Mouse (Mus musculus) forebrain, postnatal 0 days (tissue): Measurements from ENCODE around the gene Enox1. TPM values are rescaled to one million over a fixed set of nuclear protein-coding genes. Genes with fewer than 3 reads are reported as not detected.

Experiments used
- ATAC-seq: fragments of 200-750 bp; cut with Nextera tagmentation; 2 replicates; pipeline ENCODE4 v1.8.0; 2017; ENCODE audit warnings: mild to moderate bottlenecking, moderate library complexity
- DNase-seq: peaks from one replicate; pipeline ENCODE4 v3.0.0-alpha.2; 2015
- H3K27ac ChIP-seq: fragments of 300-500 bp; sonication (generic); 2 replicates; pipeline ENCODE4 v1.5.1; 2014; ENCODE audit warnings: low read depth, mild to moderate bottlenecking, antibody characterized with exemption, low read length, moderate library complexity, mixed read lengths
- H3K27me3 ChIP-seq: fragments of 300-500 bp; sonication (generic); 2 replicates; pipeline ENCODE4 v1.6.1; 2014; ENCODE audit warnings: mild to moderate bottlenecking, low read length, mixed read lengths; ENCODE audit not compliant: insufficient read depth
- H3K36me3 ChIP-seq: fragments of 300-500 bp; sonication (generic); 2 replicates; pipeline ENCODE4 v1.6.1; 2014; ENCODE audit warnings: mild to moderate bottlenecking, moderate library complexity; ENCODE audit not compliant: insufficient read depth
- H3K4me1 ChIP-seq: fragments of 300-500 bp; sonication (generic); 2 replicates; pipeline ENCODE4 v1.6.1; 2014; ENCODE audit warnings: antibody characterized with exemption; ENCODE audit not compliant: insufficient read depth
- H3K4me2 ChIP-seq: fragments of 300-500 bp; sonication (generic); 2 replicates; pipeline ENCODE4 v1.6.1; 2014; ENCODE audit warnings: low read depth, mild to moderate bottlenecking, moderate library complexity
- H3K4me3 ChIP-seq: fragments of 300-500 bp; sonication (generic); 2 replicates; pipeline ENCODE4 v1.5.1; 2014; ENCODE audit warnings: low read depth, low read length, mixed read lengths
- H3K9ac ChIP-seq: fragments of 300-500 bp; sonication (generic); 2 replicates; pipeline ENCODE4 v1.6.1; 2014; ENCODE audit warnings: mild to moderate bottlenecking
- H3K9me3 ChIP-seq: fragments of 300-500 bp; sonication (generic); 2 replicates; pipeline ENCODE4 v1.6.1; 2016; ENCODE audit warnings: low read length
- CTCF ChIP-seq: sonication (generic); IDR thresholded peaks from 2 replicates; pipeline ENCODE4 v1.5.1; 2016; ENCODE audit warnings: antibody characterized with exemption, control low read depth, low read depth
- WGBS: fragments of 180-500 bp; shearing (Covaris S2); extraction: QIAGEN DNeasy Blood & Tissue Kit; methylation state at CpG from one replicate; pipeline ENCODE4 v1.1.7; 2014; 5-methylcytosine and 5-hydroxymethylcytosine counted together
- polyA plus RNA-seq: library from polyadenylated mRNA; unstranded; fragments of >200 nt; fragmentation: Nextera tagmentation; extraction: Ambion mirVana; gene quantifications from 2 replicates; pipeline ENCODE4 v1.2.1, GENCODE M21; 2015
- total RNA-seq: library from RNA; depleted of rRNA; stranded (reverse); fragments of >200 nt; gene quantifications from 2 replicates; pipeline ENCODE4 v1.2.3, GENCODE M21; 2014

Gene Enox1
- total and polyA plus RNA-seq, 2 experiments from 2014 or later, result 39.9 to 61.8 TPM

DNA sequence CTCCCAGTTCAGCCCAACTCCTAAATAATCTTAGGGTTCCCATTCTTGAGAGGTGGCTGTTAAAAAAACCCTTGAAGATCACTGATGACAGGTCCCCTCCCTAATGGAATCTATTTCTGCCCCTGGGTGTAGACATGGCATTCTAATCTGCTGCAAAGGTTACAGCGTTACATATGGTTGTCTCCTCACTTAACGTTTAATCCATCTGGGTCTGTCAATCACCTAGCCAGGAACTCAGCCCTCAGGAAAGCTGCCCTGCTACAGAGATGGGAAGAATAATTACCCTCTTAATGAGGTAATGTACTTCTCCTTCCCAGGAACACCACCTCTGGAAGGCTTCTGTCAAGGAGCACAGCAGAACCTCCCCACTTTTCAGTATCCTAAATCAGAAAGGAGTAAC, 82.2 kb downstream of the Enox1 start:
- no peak overlapping the region for H3K27ac ChIP-seq
- no peak overlapping the region for H3K9ac ChIP-seq
- DNase-seq (no peak), ATAC-seq (no peak)
- H3K4me3 ChIP-seq, result no peak overlapping the region
- peaks cover 4% of the 10 kb centered on the region; the same call in 1 of the 2 replicates for H3K4me1 ChIP-seq
- H3K36me3 ChIP-seq, result no peaks in the 10 kb centered on the region
- no peak overlapping the region for H3K4me2 ChIP-seq
- H3K27me3 ChIP-seq, result no peaks in the 10 kb centered on the region
- TF ChIP-seq CTCF, result no peak
- WGBS, result 54% methylated on average over 2 of the region's 2 CpGs
- no peaks in the 10 kb centered on the region for H3K9me3 ChIP-seq

DNA sequence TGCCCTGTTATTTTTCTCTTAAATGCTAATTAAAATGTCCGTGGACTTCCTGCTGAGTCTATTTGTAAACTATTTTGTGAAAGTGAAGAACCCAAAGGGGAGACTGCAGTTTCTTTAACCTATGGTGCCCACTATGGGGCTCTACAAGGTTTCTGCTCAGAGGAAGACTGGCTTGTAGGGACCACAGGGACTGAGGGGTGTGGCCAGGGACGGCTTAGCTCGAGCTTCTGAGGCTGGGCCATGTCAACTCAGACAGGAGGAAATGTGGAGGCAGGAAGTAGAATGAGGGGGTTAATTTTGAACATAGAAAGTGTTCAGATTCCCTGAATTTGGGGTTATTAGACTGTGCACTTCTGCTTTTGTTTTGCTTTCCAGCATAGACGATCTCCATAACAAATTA, 82.8 kb downstream of the Enox1 start:
- ATAC-seq, result no peak
- Histone ChIP-seq H3K4me3 (no peak overlapping the region), H3K36me3 (no peaks in the 10 kb centered on the region), H3K27me3 (no peaks in the 10 kb centered on the region), H3K9me3 (no peaks in the 10 kb centered on the region), H3K4me1 (peaks cover 4% of the 10 kb centered on the region; the same call in 1 of the 2 replicates), H3K9ac (no peak overlapping the region), H3K27ac (no peak overlapping the region), H3K4me2 (no peak overlapping the region)
- DNase-seq, result no peak
- no peak for TF ChIP-seq CTCF
- WGBS, result 25% methylated on average over 4 of the region's 4 CpGs

GRCm38 (mm10) chr14:77246977-77247376, 90.4 kb downstream of the Enox1 start:
- H3K4me2 ChIP-seq, result no peak overlapping the region
- no peak for TF ChIP-seq CTCF
- peaks cover 9% of the 10 kb centered on the region; the same call in 1 of the 2 replicates for H3K4me1 ChIP-seq
- H3K9ac ChIP-seq, result no peak overlapping the region
- no peak for DNase-seq
- ATAC-seq, result no peak
- WGBS, result 72% methylated on average over 3 of the region's 3 CpGs
- no peak overlapping the region for H3K27ac ChIP-seq
- H3K4me3 ChIP-seq, result no peak overlapping the region
- H3K36me3 ChIP-seq, result no peaks in the 10 kb centered on the region
- no peaks in the 10 kb centered on the region for H3K27me3 ChIP-seq
- no peaks in the 10 kb centered on the region for H3K9me3 ChIP-seq

DNA sequence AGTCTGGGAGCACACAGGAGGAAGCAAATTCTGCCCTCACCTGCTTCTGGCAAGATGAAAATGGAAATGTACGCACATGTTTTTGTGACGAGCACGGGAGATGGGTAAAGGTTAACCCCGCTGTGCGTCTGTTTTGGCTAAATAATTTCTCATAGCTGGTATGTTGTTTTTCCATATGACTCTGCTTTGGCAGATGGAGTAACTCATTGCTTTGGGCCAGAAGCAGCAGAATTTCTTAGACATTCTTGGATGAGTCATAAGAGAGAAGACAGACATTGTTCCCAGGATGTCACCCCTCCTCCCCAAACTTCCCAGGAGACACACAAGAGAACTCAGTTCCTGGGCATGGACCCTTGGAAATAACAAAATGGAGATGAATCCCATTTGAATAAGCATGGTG, 91.9 kb downstream of the Enox1 start:
- H3K27me3 ChIP-seq, result no peaks in the 10 kb centered on the region
- no peaks in the 10 kb centered on the region for H3K36me3 ChIP-seq
- H3K9ac ChIP-seq, result no peak overlapping the region
- no peak overlapping the region for H3K27ac ChIP-seq
- peaks cover 9% of the 10 kb centered on the region; the same call in 1 of the 2 replicates for H3K4me1 ChIP-seq
- no peaks in the 10 kb centered on the region for H3K9me3 ChIP-seq
- 59% methylated on average over 5 of the region's 5 CpGs for WGBS
- TF ChIP-seq CTCF, result no peak
- no peak overlapping the region for H3K4me2 ChIP-seq
- peak; percentile 50; the same call in 1 of the 2 replicates for ATAC-seq
- H3K4me3 ChIP-seq, result no peak overlapping the region
- DNase-seq, result peak; percentile 38

GRCm38 (mm10) chr14:77248946-77249345, 92.4 kb downstream of the Enox1 start:
- H3K9ac ChIP-seq, result no peak overlapping the region
- H3K4me2 ChIP-seq, result no peak overlapping the region
- no peak for TF ChIP-seq CTCF
- no peaks in the 10 kb centered on the region for H3K36me3 ChIP-seq
- no peak for DNase-seq
- H3K27me3 ChIP-seq, result no peaks in the 10 kb centered on the region
- no peak for ATAC-seq
- peaks cover 9% of the 10 kb centered on the region; the same call in 1 of the 2 replicates for H3K4me1 ChIP-seq
- no peak overlapping the region for H3K27ac ChIP-seq
- 81% methylated on average over 7 of the region's 7 CpGs for WGBS
- no peak overlapping the region for H3K4me3 ChIP-seq
- H3K9me3 ChIP-seq, result no peaks in the 10 kb centered on the region

- H3K4me2 ChIP-seq, result no peak overlapping the region
- H3K9me3 ChIP-seq, result no peaks in the 10 kb centered on the region
- no peak for TF ChIP-seq CTCF
- no peak overlapping the region for H3K27ac ChIP-seq
- no peaks in the 10 kb centered on the region for H3K27me3 ChIP-seq
- H3K36me3 ChIP-seq, result no peaks in the 10 kb centered on the region
- H3K4me1 ChIP-seq, result peaks cover 9% of the 10 kb centered on the region; the same call in 1 of the 2 replicates
- DNase-seq, result no peak
- WGBS, result 35% methylated on average over 2 of the region's 2 CpGs
- H3K4me3 ChIP-seq, result no peak overlapping the region
- no peak for ATAC-seq
- no peak overlapping the region for H3K9ac ChIP-seq
These were observed 94.2 kb downstream of the Enox1 start for GRCm38 (mm10) chr14:77250652-77251238.

DNA sequence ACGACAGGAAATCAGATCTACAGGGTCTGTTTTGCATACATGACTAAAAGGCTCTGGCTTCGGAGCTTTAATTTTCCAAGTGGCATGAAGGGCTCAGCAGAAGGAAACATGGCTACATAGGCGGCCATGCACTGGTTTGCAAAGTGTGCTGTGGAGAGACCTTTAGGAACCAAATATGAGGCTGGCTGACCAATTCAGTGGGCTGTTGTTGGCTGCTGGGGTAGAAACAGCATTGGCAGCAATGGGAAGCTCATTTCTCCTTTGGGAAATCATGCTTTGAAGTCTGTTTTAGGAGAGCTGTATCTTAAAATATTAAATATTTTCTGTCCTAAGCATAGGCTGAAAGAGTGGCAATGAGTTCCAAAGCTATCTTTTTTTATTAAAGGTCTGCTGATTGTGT, 98.6 kb downstream of the Enox1 start:
- 80% methylated on average over 3 of the region's 3 CpGs for WGBS
- Histone ChIP-seq H3K9me3 (no peaks in the 10 kb centered on the region), H3K4me3 (no peak overlapping the region), H3K9ac (no peak overlapping the region), H3K36me3 (no peaks in the 10 kb centered on the region), H3K4me1 (no peaks in the 10 kb centered on the region), H3K4me2 (no peak overlapping the region), H3K27ac (no peak overlapping the region), H3K27me3 (no peaks in the 10 kb centered on the region)
- DNase-seq, result no peak
- no peak for ATAC-seq
- no peak for TF ChIP-seq CTCF
